Mouse (Mus musculus) lung, adult 18-20 months (tissue): ENCODE data around the gene Lat.

ENCODE experiments used
- DNase-seq, 2 experiments: peaks; one replicate each; pipeline ENCODE4 v3.0.0; 2022; ENCODE audit warnings: mixed read lengths in 2 of 2

Gene Lat

GRCm38 (mm10) chr7:126363038-126363437 lies 6.3 kb downstream of the Lat start:
- no peak for DNase-seq

DNA sequence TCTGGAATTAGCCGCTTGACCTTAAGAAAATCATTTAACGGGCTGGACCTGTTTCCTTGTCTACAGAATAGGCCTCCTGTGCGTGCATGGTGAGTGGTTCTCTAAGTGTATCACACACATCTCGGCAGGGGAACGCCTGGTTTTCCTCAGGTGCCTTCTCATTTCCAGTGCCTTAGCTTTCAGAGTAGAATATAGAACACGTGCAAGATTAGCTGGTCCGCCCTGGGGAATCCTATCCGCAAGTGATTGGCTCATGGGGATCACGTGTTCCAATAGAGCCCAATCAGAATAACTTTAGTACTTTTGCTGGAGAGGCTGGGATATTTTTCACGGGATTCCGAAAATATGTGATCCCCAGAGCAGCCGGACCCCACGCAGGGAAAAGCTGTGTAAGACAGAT lies 10.3 kb downstream of the Lat start:
- DNase-seq, result no peak

- no peak for DNase-seq
These were observed 11.0 kb downstream of the Lat start for GRCm38 (mm10) chr7:126358413-126358812.

GRCm38 (mm10) chr7:126357838-126358237 lies 11.5 kb downstream of the Lat start:
- DNase-seq, result no peak

DNA sequence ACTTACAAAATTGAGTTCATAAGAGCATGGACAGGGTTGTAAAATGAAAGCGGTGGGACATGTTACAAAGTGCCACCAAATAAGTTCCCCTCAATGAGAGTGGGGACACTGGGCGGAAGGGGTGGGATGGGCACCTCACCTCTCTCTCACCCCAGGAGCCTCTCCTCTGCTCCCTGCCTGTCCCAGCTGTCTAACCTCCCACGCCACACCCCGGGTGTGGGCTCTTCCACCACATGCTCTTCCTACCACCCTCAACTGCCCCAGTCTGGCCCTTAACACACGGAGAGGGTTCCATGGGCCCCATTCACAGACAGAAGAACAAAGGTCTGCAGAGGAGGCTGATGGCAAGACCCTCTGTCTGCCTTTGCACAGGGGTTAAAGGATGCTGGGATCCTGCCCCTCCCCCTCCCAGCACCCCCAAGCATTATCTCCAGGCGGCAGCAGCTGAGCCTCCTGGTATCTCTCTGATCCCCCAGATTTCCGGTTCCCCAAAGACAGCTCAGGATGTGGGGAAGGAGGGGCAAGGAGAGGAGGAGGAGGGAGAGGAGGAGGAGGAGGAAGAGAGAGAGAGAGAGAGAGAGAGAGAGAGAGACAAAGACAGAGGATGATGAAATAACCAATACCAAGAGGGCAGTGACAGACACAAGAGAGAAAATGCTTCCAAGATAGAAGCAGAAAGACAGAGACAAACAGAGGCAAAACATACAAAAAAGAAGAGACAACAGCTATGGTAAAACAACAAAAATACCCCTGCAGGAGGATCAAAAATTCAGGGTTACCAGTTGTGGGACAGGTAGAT lies 12.4 kb downstream of the Lat start:
- DNase-seq, result no peak

GRCm38 (mm10) chr7:126355847-126356597 lies 13.3 kb downstream of the Lat start:
- DNase-seq, result no peak

DNA sequence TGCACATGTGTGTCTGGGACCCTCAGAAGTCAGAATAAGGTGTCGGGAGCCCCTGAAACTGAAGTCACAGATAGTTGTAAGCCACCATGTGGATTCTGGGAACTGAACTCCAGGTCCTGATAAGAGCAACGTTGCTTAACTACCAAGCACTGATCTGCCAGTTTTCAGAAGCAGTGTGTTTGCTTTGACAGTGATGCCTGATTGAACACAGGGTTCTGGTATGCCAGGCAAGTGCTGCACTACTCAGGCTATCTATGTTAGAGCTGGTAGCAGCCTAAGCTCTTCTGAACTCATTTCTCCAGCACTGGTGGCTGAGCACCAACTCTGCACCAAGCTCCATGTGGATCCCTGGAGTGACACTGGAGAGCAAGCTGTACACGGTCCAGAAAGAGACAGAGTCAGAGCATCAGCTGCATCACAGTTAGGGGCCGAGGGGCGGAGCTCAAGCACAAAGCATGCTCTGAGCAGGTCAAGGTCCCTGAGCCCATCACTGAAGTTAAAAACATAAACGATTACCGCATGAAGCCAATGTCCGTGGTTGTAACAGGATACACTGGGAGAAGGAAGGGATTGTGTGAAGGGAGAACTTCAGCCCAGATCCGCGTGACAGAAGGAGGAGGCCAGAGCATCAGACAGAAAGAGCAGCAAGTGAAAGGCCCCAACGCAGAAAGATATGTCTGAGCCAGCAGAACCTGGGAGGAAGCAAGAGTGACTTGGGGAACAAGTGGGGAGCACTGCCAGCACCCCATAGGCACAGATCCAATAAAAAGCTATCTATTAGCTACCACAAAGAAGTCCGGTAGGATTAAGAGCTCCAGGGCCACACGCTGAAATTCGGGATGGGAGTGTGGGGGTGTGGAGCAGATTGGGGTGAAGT lies 14.4 kb downstream of the Lat start:
- no peak for DNase-seq

- DNase-seq, result no peak
These were observed 15.4 kb downstream of the Lat start for GRCm38 (mm10) chr7:126353994-126354365.

DNA sequence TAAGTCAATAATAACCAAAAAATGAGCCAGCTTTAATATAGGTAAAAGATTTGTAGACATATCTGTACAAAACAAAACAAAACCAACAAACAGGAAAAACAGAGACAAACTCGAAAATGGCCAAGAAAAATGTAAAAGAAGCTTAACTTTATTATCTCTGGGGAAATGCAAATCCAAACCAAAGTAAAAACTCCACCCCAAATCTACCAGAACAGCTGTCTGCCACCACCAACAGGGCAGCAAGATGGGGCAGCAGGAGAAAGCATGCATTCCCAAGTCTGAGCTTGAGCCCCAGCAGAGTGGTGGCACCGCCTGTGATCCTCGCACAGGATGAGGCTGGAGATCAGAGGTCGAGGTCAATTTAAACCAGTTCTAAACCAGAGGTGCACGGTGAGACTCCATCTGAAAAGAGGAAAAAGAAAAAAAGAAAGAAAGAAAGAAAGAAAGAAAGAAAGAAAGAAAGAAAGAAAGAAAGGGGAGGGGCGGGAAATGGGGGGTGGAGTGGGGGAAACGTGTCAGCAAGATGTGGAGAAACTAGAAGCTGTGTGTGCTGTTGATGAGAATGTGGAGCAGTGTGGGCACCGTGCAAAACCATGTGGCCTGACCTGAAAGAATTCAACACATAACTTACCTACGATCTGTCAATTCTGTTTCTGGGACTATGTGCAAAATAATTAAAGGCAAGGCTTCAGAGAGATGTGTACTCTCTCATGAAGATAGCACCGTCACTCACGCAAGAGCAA lies 15.9 kb downstream of the Lat start:
- DNase-seq, result no peak

DNA sequence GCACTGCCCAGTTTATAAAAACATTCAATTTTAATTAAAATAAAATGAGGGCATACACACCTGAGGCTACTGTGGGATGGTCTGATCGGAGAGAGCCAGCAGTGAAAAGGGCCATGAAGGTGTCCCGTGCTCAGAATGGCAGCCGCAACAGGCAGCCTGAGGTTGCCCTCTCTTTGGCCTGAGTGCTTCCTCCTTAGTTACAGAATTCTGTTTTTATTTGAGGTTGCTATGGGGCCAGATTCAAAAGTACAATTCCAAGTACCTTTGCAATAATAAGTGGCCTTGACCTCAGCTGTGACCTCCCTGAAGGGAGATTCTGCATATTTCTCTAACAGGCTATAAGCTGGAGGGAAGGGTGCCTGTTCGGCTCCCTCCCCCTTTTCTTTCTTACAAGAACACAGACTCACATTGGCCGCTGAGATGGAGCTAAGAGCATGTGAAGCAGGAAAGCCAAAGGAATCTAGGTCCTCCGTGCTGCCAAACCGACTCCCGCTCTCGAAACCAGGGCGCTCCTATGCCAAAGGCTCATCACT lies 17.9 kb downstream of the Lat start:
- DNase-seq, result peak; percentile 77 to 88

DNA sequence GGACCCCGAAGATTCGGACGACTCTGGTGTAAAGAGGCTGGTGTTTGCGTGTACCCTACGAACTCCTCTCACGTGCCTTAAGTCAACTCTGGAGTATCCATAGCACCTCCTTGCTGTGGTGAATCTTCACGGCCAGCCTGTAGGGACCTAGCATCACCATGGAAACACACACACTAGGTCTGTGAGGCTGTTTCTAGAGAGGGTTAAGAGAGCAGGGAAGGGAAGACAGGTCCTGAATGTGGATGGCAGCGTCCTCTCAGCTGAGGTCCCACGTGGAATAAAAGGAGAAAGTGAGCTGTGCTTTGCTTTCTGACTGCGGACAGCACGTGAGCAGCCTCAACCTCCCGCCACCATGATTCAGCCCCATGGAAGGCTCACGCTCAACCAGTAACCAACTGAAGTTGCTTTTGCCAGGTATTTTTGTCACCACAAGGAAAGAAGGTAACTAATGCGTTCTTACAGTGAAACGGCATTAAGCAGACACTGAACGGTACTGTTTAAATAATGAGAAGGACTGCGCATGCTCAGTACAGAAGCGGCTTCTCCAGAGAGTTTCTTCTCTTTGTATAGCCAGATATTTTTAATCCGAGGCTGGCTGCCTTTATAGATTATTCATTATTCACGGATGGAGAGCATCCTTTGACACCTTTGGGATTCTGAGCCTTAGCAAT lies 18.5 kb downstream of the Lat start:
- DNase-seq, result peak in 1 of 2 experiments; percentile 31

DNA sequence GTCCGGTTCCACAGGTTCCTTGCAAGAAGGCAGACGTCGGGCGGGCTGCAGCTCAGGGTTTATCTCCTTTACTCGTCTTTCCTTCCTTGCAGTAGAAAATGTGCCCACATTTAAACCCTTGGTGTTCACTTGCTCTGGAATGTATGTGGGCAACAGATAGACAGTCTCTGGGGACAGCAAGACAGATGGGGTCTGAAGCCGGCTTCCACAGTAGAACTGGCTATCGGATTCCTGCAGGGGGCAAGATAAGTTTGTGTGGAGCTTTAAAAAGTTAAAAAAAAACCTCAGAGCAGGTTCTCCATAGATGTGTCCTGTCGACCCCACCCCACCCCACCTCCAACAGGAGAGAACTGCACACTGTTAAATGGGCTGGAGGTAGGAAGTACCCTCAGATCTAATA lies 21.1 kb downstream of the Lat start:
- no peak for DNase-seq

GRCm38 (mm10) chr7:126347098-126347497 lies 22.3 kb downstream of the Lat start:
- DNase-seq, result no peak

- no peak for DNase-seq
These were observed 23.4 kb downstream of the Lat start for GRCm38 (mm10) chr7:126345969-126346368.

DNA sequence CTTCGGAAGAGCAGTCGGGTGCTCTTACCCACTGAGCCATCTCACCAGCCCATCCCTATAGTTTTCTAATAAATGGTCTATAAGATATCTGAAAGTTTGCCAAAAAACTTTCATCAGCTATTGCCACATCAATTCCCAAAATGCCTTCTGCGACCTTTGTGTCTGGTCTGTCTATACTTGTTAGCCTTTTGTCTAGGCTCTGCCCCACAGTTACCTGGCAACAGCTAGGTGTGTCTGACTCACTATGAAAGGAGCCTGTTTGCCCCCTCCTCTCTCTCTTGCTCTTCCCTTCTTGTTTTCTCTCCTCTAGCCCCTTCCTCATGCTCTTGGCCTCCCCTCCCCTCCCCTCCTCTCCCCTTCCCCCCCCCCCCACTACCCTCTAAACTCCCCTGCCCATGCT lies 23.8 kb downstream of the Lat start:
- peak in 1 of 2 experiments; percentile 28 for DNase-seq

GRCm38 (mm10) chr7:126340896-126341295 lies 28.5 kb downstream of the Lat start:
- DNase-seq, result no peak

DNA sequence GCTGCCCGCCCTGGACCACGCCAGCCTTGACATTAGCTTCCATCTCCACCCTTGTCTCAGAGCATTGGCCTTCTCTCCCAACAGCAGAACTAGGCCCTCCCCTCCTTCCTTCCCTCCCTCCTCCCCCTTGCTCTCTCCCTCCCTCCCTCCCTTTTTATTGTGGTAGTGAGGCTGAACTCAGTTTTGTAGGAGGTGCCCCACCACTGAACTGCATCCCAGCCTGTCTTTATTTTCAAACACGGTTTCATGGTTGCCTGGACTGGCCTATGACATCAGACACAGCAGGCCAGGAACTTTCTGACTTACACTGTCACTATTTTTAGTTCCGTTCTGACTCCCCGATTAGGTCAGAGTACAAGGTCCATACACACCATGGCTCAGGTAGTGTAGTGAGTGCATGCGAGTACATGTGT lies 29.2 kb downstream of the Lat start:
- DNase-seq, result no peak

GRCm38 (mm10) chr7:126339521-126339971 lies 29.8 kb downstream of the Lat start:
- no peak for DNase-seq

DNA sequence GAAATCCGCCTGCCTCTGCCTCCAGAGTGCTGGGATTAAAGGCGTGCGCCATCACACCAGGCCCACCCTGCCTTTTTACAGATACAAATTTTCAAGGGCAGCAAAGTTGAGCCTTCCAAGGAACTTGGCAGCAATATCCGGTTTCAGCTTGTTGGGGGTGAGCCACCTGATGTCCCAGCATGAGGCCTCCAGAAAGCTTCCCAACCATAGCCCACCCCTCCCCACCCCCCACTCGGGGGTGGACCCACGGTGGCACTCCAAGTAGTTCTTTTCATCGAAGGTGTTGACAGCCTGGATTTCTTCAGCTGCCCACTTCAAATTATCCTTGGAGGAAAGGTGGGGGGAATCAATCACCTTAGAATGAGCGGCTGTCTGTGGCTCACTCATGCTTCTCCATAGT lies 30.5 kb downstream of the Lat start:
- no peak for DNase-seq

DNA sequence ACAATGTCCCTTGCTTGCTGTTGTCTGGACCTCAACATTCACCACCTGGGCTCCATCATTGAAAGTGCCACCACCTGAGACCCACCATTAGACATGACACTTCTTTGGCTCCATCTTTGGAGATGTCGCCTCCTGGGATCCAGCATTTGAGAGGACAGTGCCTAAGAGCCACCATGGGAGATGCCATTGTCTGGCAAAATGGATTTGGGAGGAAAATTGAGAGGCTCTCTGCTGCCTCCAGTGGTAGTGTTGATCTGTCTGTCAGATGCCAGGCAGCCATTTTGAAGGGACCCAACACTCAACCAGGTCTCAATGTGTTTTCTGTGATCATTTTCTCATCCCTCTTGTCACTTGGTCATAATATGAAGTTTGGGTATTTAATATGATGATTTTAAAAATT lies 33.8 kb downstream of the Lat start:
- DNase-seq, result no peak

GRCm38 (mm10) chr7:126332691-126333090 lies 36.7 kb downstream of the Lat start:
- DNase-seq, result no peak

DNA sequence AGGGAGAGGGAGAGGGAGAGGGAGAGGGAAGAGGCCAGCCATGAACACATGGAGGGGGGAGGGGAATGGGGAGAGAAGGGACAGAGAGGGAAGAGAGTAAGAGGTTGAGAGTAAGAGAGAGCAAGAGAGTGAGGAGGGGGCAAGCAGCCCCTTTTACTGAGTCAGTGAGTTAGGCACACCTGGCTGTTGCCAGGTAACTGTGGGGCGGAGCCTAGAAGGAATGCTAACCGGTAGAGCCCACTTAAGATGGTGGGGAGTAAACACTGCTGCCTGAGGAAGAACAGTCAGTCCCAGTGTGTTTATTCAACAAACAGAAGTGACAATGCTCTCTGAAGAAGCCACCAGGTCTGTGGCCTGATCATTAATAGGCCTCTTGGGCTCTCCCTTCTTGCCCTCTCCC lies 38.7 kb downstream of the Lat start:
- DNase-seq, result peak; percentile 66 to 73
